Mouse (Mus musculus) intestine, embryonic 15.5 days (tissue): ENCODE results near the gene Satb2. TPM values are rescaled to one million over a fixed set of nuclear protein-coding genes. Genes with fewer than 3 reads are reported as not detected.

Experiments
- ATAC-seq: fragments of 200-750 bp; cut with Nextera tagmentation; 2 replicates; pipeline ENCODE4 v1.8.0; 2017; ENCODE audit warnings: moderate TSS enrichment, moderate library complexity
- H3K27ac ChIP-seq: fragments of 300-500 bp; sonication (generic); 2 replicates; pipeline ENCODE4 v1.5.1; 2015; ENCODE audit warnings: mild to moderate bottlenecking, inconsistent platforms
- H3K27me3 ChIP-seq: fragments of 300-500 bp; sonication (generic); replicated peaks from 2 replicates; pipeline ENCODE4 v1.6.1; 2015; ENCODE audit warnings: inconsistent platforms
- H3K36me3 ChIP-seq: fragments of 300-500 bp; sonication (generic); 2 replicates; pipeline ENCODE4 v1.6.1; 2015; ENCODE audit warnings: inconsistent platforms
- H3K4me1 ChIP-seq: fragments of 300-500 bp; sonication (generic); replicated peaks from 2 replicates; pipeline ENCODE4 v1.6.1; 2015; ENCODE audit warnings: inconsistent platforms
- H3K4me2 ChIP-seq: fragments of 300-500 bp; sonication (generic); replicated peaks from 2 replicates; pipeline ENCODE4 v1.6.1; 2015; ENCODE audit warnings: mild to moderate bottlenecking, inconsistent platforms
- H3K4me3 ChIP-seq: fragments of 300-500 bp; sonication (generic); replicated peaks from 2 replicates; pipeline ENCODE4 v1.5.1; 2015; ENCODE audit warnings: inconsistent platforms
- H3K9ac ChIP-seq: fragments of 300-500 bp; sonication (generic); 2 replicates; pipeline ENCODE4 v1.6.1; 2015; ENCODE audit warnings: inconsistent platforms
- H3K9me3 ChIP-seq: fragments of 300-500 bp; sonication (generic); 2 replicates; pipeline ENCODE4 v1.6.1; 2016; ENCODE audit warnings: inconsistent platforms
- WGBS: fragments of 180-500 bp; shearing (Covaris S2); methylation state at CpG from one replicate; pipeline ENCODE4 v1.1.7; 2015; 5-methylcytosine and 5-hydroxymethylcytosine counted together
- polyA plus RNA-seq: library from polyadenylated mRNA; unstranded; fragments of >200 nt; fragmentation: Nextera tagmentation; extraction: Ambion mirVana; gene quantifications from 2 replicates; pipeline ENCODE4 v1.2.1, GENCODE M21; 2015

Satb2 gene
- polyA plus RNA-seq, 1 experiment from 2014 or later: 2.9 TPM

DNA sequence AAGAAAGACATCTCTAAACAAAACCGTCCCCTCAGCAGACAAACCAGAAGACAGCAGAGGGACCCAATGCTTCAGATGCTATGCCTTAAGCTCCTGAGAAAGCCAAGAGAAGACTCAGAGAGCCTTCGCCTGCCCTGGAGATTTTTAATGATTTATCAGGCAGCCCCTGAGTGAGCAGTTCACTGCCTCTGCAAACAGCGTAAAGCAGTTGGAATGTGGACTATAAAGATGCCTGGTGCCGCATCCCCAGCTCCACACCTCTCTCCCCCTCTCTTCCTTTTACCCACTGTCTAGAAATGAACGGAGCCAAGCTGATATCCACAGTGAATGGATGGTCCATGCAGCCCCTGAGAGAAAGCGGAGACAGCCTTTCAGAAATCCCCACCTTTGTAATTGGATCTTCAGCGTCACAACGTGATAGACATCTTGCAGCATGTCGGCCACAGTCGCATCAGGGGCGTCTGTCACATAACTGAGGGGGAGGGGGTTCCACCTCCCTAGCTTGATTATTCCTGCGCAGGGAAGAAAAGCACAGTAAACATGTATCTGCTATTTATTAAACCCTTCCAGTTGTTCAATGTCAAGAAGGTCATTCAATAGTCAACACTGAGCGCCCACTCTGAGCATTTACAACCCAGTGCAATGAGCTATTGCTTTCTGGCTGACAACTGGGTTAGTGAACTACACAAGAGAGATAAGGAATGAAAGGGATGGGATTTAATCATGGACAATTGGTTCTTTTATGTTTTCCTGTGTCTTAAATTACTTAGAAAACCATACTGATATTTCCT is 79.6 kb downstream of the Satb2 start:
- WGBS: 32% methylated on average over 13 of the region's 13 CpGs
- no peaks in the 10 kb centered on the region for H3K27me3 ChIP-seq
- H3K4me1 ChIP-seq: peaks cover 5% of the 10 kb centered on the region; the same call in 1 of the 2 replicates
- no peak overlapping the region for H3K9ac ChIP-seq
- H3K9me3 ChIP-seq: no peaks in the 10 kb centered on the region
- H3K4me2 ChIP-seq: no peak overlapping the region
- H3K36me3 ChIP-seq: no peaks in the 10 kb centered on the region
- no peak overlapping the region for H3K4me3 ChIP-seq
- peak; percentile 52 for ATAC-seq
- no peak overlapping the region for H3K27ac ChIP-seq

DNA sequence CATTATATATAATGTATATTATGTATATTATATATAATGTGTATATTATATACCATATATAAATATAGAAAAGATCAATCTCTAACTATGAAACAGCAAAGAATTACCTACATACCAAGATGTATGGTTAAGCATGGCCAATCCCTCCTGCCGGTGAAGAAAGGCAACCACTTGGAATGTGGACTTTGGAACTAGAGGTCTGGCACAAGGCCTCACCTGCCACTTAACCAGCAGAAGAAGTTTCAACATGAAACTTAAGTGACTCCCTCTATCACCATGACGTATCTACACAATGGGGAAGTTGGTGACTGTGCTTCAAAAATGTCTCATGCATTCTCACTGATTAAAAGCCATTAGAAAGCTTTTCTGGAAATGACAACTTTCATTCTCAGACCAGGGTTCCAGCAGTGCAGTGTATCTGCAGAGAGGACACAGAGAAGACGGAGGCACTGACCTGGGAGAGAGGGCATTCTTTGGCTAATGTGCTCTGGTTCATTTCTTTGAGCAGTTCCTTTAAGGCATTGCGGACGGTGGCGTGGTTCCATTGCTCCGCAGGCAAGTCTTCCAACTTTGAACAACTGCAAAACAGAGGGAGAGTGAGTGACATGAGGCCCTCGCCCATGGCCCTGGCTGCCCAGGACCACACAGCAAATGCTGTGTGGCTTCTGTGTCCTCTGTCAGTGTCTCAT is 80.8 kb downstream of the Satb2 start:
- 81% methylated on average over 8 of the region's 8 CpGs for WGBS
- Histone ChIP-seq H3K27ac (no peak overlapping the region), H3K9ac (no peak overlapping the region), H3K4me3 (no peak overlapping the region), H3K27me3 (no peaks in the 10 kb centered on the region), H3K4me1 (peaks cover 5% of the 10 kb centered on the region; the same call in 1 of the 2 replicates), H3K9me3 (no peaks in the 10 kb centered on the region), H3K36me3 (no peaks in the 10 kb centered on the region), H3K4me2 (no peak overlapping the region)
- peak; percentile 78 for ATAC-seq

DNA sequence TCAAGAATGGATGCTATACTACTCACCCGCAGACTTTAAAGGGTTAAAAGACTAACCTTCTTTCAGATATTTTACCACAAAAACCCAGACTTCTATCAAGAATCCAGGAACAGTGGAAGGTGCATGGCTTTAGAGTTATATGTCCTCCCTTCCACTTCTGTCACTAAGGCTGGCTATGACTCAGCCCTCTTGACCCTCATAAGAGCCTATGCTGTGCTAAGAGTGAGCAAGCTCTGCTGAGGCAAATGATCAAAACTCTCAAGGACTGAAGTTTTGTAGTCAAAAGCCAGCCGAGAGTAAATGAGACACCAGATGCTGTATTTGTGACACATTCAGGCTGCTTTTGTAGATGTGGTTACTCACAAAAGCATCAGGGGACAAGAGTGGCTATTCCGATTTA is 81.8 kb downstream of the Satb2 start:
- Histone ChIP-seq H3K4me3 (no peak overlapping the region), H3K9ac (no peak overlapping the region), H3K9me3 (no peaks in the 10 kb centered on the region), H3K27me3 (no peaks in the 10 kb centered on the region), H3K4me1 (peaks cover 5% of the 10 kb centered on the region; the same call in 1 of the 2 replicates), H3K27ac (no peak overlapping the region), H3K36me3 (no peaks in the 10 kb centered on the region), H3K4me2 (no peak overlapping the region)
- ATAC-seq: no peak
- 86% methylated on average over 3 of the region's 3 CpGs for WGBS

DNA sequence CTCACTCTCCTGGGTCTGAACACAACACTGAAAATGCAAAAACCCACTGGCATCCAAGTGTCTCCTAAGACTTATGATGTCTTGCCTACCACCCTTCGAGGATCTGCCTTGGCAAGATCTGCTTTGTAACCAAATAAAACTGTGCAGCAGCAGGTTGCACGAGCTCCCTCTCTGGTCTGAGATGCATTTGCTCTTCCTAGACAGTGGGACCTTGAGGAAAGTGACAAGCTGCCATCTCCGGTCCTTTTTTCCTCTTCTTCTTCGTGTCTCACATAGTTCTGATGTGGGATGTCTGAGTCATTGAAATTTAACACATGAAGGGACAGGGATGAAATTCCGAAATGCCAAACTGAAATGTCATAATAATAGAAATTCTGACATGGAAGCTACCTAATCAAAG is 85.7 kb downstream of the Satb2 start:
- 85% methylated on average over 5 of the region's 5 CpGs for WGBS
- Histone ChIP-seq H3K4me3 (no peak overlapping the region), H3K27me3 (no peaks in the 10 kb centered on the region), H3K4me1 (no peaks in the 10 kb centered on the region), H3K9me3 (no peaks in the 10 kb centered on the region), H3K4me2 (no peak overlapping the region), H3K36me3 (no peaks in the 10 kb centered on the region), H3K27ac (no peak overlapping the region), H3K9ac (no peak overlapping the region)
- no peak for ATAC-seq

DNA sequence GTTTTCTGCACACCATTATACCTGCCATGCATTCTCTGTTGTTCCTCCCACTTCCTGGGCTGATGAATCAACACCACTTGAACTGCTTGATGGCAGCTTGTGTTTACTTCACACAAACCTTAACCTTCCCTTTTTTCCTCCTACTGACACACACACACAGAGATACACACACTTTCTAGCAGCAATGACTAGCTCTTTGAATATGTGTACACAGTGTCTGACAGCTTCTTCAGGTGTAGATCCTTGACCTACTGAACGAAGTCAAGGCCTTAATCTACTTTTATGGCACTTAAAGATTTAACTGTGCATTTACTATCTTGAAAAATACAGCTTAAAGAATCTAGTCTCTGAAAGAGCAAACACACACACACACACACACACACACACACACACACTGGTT is 89.5 kb downstream of the Satb2 start:
- H3K4me3 ChIP-seq: no peak overlapping the region
- H3K9ac ChIP-seq: no peak overlapping the region
- 40% methylated on average over 1 of the region's 1 CpGs for WGBS
- H3K27ac ChIP-seq: no peak overlapping the region
- no peaks in the 10 kb centered on the region for H3K27me3 ChIP-seq
- no peaks in the 10 kb centered on the region for H3K4me1 ChIP-seq
- peak; percentile 68 for ATAC-seq
- no peaks in the 10 kb centered on the region for H3K36me3 ChIP-seq
- H3K4me2 ChIP-seq: no peak overlapping the region
- no peaks in the 10 kb centered on the region for H3K9me3 ChIP-seq

DNA sequence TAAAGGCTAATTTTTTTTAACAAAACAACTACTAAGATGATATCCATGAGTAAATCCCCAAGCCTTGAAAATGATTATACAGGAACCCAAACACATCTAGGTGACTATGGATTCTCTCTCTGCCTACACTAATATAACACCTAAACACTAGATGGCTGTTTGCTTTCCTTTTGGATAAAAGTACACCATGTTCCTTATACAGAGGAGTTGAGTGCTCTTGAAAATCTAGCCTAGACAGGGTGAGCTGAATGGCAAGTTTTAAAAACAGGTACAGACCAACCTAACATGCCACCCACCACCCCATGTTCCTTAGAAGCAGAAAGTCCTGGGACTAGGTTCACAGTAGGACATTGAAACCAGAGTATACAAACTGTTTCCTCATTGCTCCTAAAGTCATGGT is 90.9 kb downstream of the Satb2 start:
- Histone ChIP-seq H3K27ac (no peak overlapping the region), H3K9ac (no peak overlapping the region), H3K36me3 (no peaks in the 10 kb centered on the region), H3K9me3 (no peaks in the 10 kb centered on the region), H3K4me2 (no peak overlapping the region), H3K4me1 (no peaks in the 10 kb centered on the region), H3K4me3 (no peak overlapping the region), H3K27me3 (no peaks in the 10 kb centered on the region)
- ATAC-seq: no peak

DNA sequence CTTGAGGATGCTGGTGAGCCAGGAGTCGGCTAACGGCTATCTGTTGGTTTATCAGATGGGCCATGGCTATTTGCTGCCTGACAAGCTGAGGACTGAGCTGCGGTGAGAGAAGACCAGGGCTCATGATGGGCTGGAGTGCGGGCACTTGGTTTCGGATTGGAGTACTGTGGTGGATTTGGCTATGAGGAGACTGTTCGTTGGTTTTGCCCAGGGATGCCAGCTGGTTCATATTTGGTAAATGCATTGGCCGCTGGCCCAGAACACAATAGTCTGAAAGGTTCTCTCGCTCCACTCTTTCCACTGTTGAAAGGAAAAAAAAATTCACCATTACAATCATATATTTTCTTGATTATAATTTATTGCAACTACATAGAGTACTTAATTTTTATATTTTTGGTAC is 107.0 kb downstream of the Satb2 start:
- no peak overlapping the region for H3K4me3 ChIP-seq
- H3K9me3 ChIP-seq: no peaks in the 10 kb centered on the region
- no peaks in the 10 kb centered on the region for H3K4me1 ChIP-seq
- no peak overlapping the region for H3K27ac ChIP-seq
- 89% methylated on average over 8 of the region's 8 CpGs for WGBS
- H3K9ac ChIP-seq: no peak overlapping the region
- no peak overlapping the region for H3K4me2 ChIP-seq
- H3K36me3 ChIP-seq: no peaks in the 10 kb centered on the region
- ATAC-seq: no peak
- H3K27me3 ChIP-seq: no peaks in the 10 kb centered on the region

DNA sequence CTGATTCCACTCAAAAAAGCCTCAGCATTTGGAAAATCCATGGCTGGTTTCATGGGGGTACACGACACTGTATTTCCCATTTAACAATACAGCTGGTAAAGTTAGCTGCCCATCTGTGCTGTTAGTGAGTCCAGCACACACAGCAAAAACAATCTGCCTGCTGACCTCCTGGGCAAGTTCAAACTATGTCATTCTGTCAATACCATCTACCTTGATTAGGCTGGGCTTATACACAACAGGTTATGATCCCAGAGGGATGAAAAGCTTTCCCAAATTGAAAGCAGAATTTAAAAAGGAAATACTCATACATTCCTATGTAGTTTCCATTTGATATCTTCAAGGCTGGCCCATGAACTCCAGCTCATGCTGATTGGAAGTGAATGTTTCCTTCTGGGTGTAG is 113.2 kb downstream of the Satb2 start:
- H3K4me1 ChIP-seq: no peaks in the 10 kb centered on the region
- H3K27me3 ChIP-seq: no peaks in the 10 kb centered on the region
- no peaks in the 10 kb centered on the region for H3K36me3 ChIP-seq
- no peak overlapping the region for H3K27ac ChIP-seq
- no peaks in the 10 kb centered on the region for H3K9me3 ChIP-seq
- H3K4me2 ChIP-seq: no peak overlapping the region
- no peak overlapping the region for H3K9ac ChIP-seq
- no peak overlapping the region for H3K4me3 ChIP-seq
- ATAC-seq: no peak
- 72% methylated on average over 1 of the region's 1 CpGs for WGBS

DNA sequence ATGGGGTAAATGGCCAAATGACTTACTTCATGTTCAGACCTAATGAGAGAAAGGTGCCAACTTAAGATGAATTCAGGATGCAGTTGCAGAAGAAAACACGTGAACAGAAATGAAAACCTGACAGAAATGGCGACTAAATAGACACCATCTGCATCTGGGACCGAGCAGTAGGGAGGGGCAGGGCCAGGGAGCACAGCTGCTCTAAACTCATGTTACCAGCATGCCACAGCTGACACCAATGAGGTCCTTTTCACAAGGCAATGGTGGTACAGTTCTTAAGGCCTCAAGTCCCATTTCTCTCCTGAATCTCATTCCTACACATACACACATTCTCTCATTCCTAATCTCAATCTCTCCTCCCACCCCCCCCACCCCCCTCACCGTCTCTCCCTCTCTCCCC is 115.7 kb downstream of the Satb2 start:
- H3K4me3 ChIP-seq: no peak overlapping the region
- no peaks in the 10 kb centered on the region for H3K9me3 ChIP-seq
- no peaks in the 10 kb centered on the region for H3K27me3 ChIP-seq
- no peak overlapping the region for H3K27ac ChIP-seq
- WGBS: 69% methylated on average over 4 of the region's 4 CpGs
- no peak for ATAC-seq
- no peaks in the 10 kb centered on the region for H3K4me1 ChIP-seq
- no peaks in the 10 kb centered on the region for H3K36me3 ChIP-seq
- H3K4me2 ChIP-seq: no peak overlapping the region
- no peak overlapping the region for H3K9ac ChIP-seq

DNA sequence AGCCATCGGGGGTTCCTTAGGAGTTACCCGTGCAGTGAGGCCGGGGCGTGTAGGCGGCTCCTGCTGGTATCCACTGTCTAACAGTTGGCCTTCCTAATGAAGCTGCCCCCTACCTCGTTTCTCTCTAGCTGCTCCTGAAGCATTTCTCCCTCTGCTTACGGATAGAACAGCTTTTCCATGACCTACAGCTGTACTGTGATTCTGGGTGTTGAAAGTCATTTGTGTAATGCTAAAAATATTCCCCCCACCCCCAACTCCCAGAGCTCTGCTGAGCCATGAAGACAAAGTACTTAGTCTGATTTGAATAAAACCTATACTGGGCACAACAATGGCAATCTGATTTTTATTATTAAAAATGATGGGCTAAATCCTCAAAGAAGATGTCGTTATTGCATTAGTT is 121.2 kb downstream of the Satb2 start:
- Histone ChIP-seq H3K4me1 (no peaks in the 10 kb centered on the region), H3K36me3 (no peaks in the 10 kb centered on the region), H3K4me2 (no peak overlapping the region), H3K9me3 (no peaks in the 10 kb centered on the region), H3K9ac (no peak overlapping the region), H3K4me3 (no peak overlapping the region), H3K27ac (no peak overlapping the region), H3K27me3 (no peaks in the 10 kb centered on the region)
- ATAC-seq: no peak
- WGBS: 84% methylated on average over 8 of the region's 8 CpGs

DNA sequence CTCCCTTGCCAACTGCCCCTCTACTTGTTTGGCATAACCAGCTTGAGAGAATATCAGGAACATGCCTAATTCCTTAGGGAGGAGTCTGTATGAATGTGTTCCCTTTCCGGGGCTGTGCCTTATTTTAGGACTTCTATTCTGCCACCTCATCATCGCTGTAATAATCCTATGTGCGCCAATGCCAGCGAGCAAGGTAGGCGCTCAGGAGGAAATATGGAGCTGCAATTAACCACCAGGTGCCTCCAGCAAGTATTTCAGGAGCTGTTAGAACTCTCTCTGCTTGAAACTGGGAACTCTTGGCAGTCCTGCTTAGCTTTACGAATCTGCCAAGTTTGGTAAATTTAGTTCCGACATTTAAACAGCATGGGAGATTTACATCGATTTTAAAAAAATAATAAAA is 128.0 kb downstream of the Satb2 start:
- Histone ChIP-seq H3K9me3 (no peaks in the 10 kb centered on the region), H3K27ac (no peak overlapping the region), H3K27me3 (no peaks in the 10 kb centered on the region), H3K36me3 (no peaks in the 10 kb centered on the region), H3K4me3 (no peak overlapping the region), H3K4me2 (no peak overlapping the region), H3K9ac (no peak overlapping the region), H3K4me1 (no peaks in the 10 kb centered on the region)
- WGBS: 92% methylated on average over 8 of the region's 8 CpGs
- no peak for ATAC-seq

DNA sequence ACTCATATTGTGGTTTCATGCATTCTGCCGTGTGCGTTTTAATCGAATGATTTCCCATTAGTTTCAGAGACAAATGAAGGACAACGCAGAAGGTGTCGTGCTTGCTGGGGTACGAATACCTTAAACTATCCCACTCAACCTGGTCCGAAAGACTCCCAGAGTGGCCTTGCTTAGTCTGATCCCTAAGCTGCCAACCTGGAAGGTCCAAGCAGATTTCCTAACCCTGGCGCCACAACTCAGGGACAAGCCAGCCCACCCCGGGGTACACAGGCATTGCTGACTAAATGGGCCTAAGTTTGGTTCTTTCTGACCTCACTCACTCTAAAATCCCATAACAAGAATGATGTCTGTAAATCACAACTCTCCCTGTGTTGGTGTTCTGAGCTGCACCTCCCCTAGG is 132.1 kb downstream of the Satb2 start:
- H3K9me3 ChIP-seq: no peaks in the 10 kb centered on the region
- no peak overlapping the region for H3K4me3 ChIP-seq
- no peaks in the 10 kb centered on the region for H3K4me1 ChIP-seq
- H3K9ac ChIP-seq: no peak overlapping the region
- no peaks in the 10 kb centered on the region for H3K27me3 ChIP-seq
- 93% methylated on average over 9 of the region's 9 CpGs for WGBS
- H3K4me2 ChIP-seq: no peak overlapping the region
- H3K27ac ChIP-seq: no peak overlapping the region
- no peaks in the 10 kb centered on the region for H3K36me3 ChIP-seq
- ATAC-seq: no peak

DNA sequence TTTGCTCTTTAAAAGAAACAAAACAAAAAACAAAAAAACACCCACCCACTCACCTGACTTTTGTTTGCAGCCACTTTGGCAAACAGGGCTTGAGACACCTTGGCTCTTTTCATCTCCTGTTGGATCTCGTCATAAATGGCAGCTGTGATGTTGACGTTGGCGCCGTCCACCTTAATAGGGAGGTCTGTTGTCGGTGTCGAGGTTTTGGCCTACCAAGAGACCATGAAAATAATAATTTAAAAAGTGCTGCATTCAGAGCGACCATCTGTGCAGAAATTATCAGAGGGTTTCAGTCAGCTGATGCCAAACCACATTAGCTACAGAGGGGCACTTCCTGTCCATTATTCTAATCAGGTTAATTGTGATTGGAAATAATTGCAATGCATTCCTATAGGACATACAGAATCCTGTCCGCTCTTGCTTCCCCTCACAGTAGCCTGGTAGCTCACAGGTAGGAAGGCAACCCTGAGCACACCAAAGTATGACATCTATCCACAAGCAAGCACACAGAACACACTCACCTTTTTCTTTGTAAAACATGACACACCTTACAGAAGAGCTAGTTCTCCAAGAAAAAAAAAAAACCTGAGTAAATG is 132.8 kb downstream of the Satb2 start:
- no peak overlapping the region for H3K27ac ChIP-seq
- no peak overlapping the region for H3K9ac ChIP-seq
- 76% methylated on average over 8 of the region's 8 CpGs for WGBS
- no peaks in the 10 kb centered on the region for H3K36me3 ChIP-seq
- no peak for ATAC-seq
- H3K4me3 ChIP-seq: no peak overlapping the region
- no peaks in the 10 kb centered on the region for H3K9me3 ChIP-seq
- no peak overlapping the region for H3K4me2 ChIP-seq
- no peaks in the 10 kb centered on the region for H3K27me3 ChIP-seq
- no peaks in the 10 kb centered on the region for H3K4me1 ChIP-seq
